Mouse (Mus musculus) heart, embryonic 13.5 days (tissue): Measurements from ENCODE around the gene Slc38a6. TPM values are rescaled to one million over a fixed set of nuclear protein-coding genes. Genes with fewer than 3 reads are reported as not detected.
A peak's percentile ranks its signal among the peaks of the same experiment; 100 is the strongest.

Source experiments
- ATAC-seq: fragments of 200-750 bp; cut with Nextera tagmentation; 2 replicates; pipeline ENCODE4 v1.8.0; 2017; ENCODE audit warnings: moderate TSS enrichment; ENCODE audit not compliant: insufficient number of reproducible peaks, low FRiP score, low TSS enrichment; ENCODE audit errors: extremely low read depth
- H3K27ac ChIP-seq: fragments of 300-500 bp; sonication (generic); replicated peaks from 2 replicates; pipeline ENCODE4 v1.5.1; 2015; ENCODE audit warnings: moderate library complexity, mild to moderate bottlenecking, inconsistent platforms
- H3K27me3 ChIP-seq: fragments of 300-500 bp; sonication (generic); replicated peaks from 2 replicates; pipeline ENCODE4 v1.6.1; 2015; ENCODE audit warnings: mild to moderate bottlenecking, inconsistent platforms
- H3K36me3 ChIP-seq: fragments of 300-500 bp; sonication (generic); 2 replicates; pipeline ENCODE4 v1.6.1; 2015; ENCODE audit warnings: mild to moderate bottlenecking, inconsistent platforms
- H3K4me1 ChIP-seq: fragments of 300-500 bp; sonication (generic); 2 replicates; pipeline ENCODE4 v1.6.1; 2015; ENCODE audit warnings: inconsistent platforms
- H3K4me2 ChIP-seq: fragments of 300-500 bp; sonication (generic); 2 replicates; pipeline ENCODE4 v1.6.1; 2015; ENCODE audit warnings: inconsistent platforms, mild to moderate bottlenecking, moderate library complexity
- H3K4me3 ChIP-seq: fragments of 300-500 bp; sonication (generic); 2 replicates; pipeline ENCODE4 v1.5.1; 2015; ENCODE audit warnings: moderate library complexity, mild to moderate bottlenecking, inconsistent platforms
- H3K9ac ChIP-seq: fragments of 300-500 bp; sonication (generic); 2 replicates; pipeline ENCODE4 v1.6.1; 2015; ENCODE audit warnings: inconsistent platforms, mild to moderate bottlenecking, moderate library complexity
- H3K9me3 ChIP-seq: fragments of 300-500 bp; sonication (generic); 2 replicates; pipeline ENCODE4 v1.6.1; 2016; ENCODE audit warnings: inconsistent platforms
- WGBS: fragments of 180-500 bp; shearing (Covaris S2); methylation state at CpG from one replicate; pipeline ENCODE4 v1.1.7; 2015; ENCODE audit warnings: mixed read lengths; 5-methylcytosine and 5-hydroxymethylcytosine counted together
- polyA plus RNA-seq: library from polyadenylated mRNA; unstranded; fragments of >200 nt; fragmentation: Nextera tagmentation; extraction: Ambion mirVana; gene quantifications from 2 replicates; pipeline ENCODE4 v1.2.1, GENCODE M21; 2015

The Slc38a6 gene
- polyA plus RNA-seq, 1 experiment from 2014 or later = 4.1 TPM

GRCm38 (mm10) chr12:73341703-73342663 lies 55.4 kb downstream of the Slc38a6 start:
- Histone ChIP-seq H3K27ac (peak overlapping the region; percentile 87), H3K36me3 (peaks cover 9% of the 10 kb centered on the region; the same call in 1 of the 2 replicates), H3K4me1 (0 out of 2 replicates have a peak, but pooled peaks cover 2% of the 10 kb centered on the region), H3K27me3 (no peaks in the 10 kb centered on the region), H3K4me2 (no peak overlapping the region), H3K9ac (peak overlapping the region; percentile 28; the same call in 1 of the 2 replicates), H3K9me3 (no peaks in the 10 kb centered on the region), H3K4me3 (no peak overlapping the region)
- ATAC-seq = no peak
- 56% methylated on average over 14 of the region's 14 CpGs for WGBS

- H3K9me3 ChIP-seq = no peaks in the 10 kb centered on the region
- no peak overlapping the region for H3K4me2 ChIP-seq
- no peak overlapping the region for H3K9ac ChIP-seq
- H3K4me3 ChIP-seq = no peak overlapping the region
- H3K27me3 ChIP-seq = no peaks in the 10 kb centered on the region
- H3K27ac ChIP-seq = no peak overlapping the region
- 86% methylated on average over 4 of the region's 4 CpGs for WGBS
- ATAC-seq = no peak
- 0 out of 2 replicates have a peak, but pooled peaks cover 2% of the 10 kb centered on the region for H3K4me1 ChIP-seq
- peaks cover 9% of the 10 kb centered on the region; the same call in 1 of the 2 replicates for H3K36me3 ChIP-seq
Measured at GRCm38 (mm10) chr12:73344300-73344699, 57.7 kb downstream of the Slc38a6 start.

GRCm38 (mm10) chr12:73345157-73345556 lies 58.6 kb downstream of the Slc38a6 start:
- ATAC-seq = no peak
- Histone ChIP-seq H3K27ac (no peak overlapping the region), H3K4me1 (0 out of 2 replicates have a peak, but pooled peaks cover 5% of the 10 kb centered on the region), H3K4me2 (no peak overlapping the region), H3K36me3 (peaks cover 9% of the 10 kb centered on the region; the same call in 1 of the 2 replicates), H3K4me3 (no peak overlapping the region), H3K27me3 (no peaks in the 10 kb centered on the region), H3K9me3 (no peaks in the 10 kb centered on the region), H3K9ac (no peak overlapping the region)
- WGBS = 63% methylated on average over 12 of the region's 12 CpGs

GRCm38 (mm10) chr12:73347202-73347601 lies 60.6 kb downstream of the Slc38a6 start:
- H3K27me3 ChIP-seq = no peaks in the 10 kb centered on the region
- H3K4me1 ChIP-seq = peaks cover 24% of the 10 kb centered on the region
- H3K4me2 ChIP-seq = no peak overlapping the region
- H3K36me3 ChIP-seq = peaks cover 9% of the 10 kb centered on the region; the same call in 1 of the 2 replicates
- ATAC-seq = no peak
- H3K9me3 ChIP-seq = no peaks in the 10 kb centered on the region
- no peak overlapping the region for H3K27ac ChIP-seq
- WGBS = 81% methylated on average over 7 of the region's 7 CpGs
- H3K4me3 ChIP-seq = no peak overlapping the region
- no peak overlapping the region for H3K9ac ChIP-seq

GRCm38 (mm10) chr12:73350466-73350865 lies 63.9 kb downstream of the Slc38a6 start:
- no peak overlapping the region for H3K4me2 ChIP-seq
- 68% methylated on average over 7 of the region's 7 CpGs for WGBS

GRCm38 (mm10) chr12:73350982-73351381 lies 64.4 kb downstream of the Slc38a6 start:
- no peak overlapping the region for H3K4me3 ChIP-seq
- WGBS = 29% methylated on average over 9 of the region's 9 CpGs
- H3K27me3 ChIP-seq = no peaks in the 10 kb centered on the region
- no peaks in the 10 kb centered on the region for H3K9me3 ChIP-seq
- peak overlapping the region; percentile 69 for H3K27ac ChIP-seq
- H3K4me2 ChIP-seq = peak overlapping the region; percentile 49
- H3K4me1 ChIP-seq = peaks cover 43% of the 10 kb centered on the region
- no peak for ATAC-seq
- peak overlapping the region; percentile 55; the same call in 1 of the 2 replicates for H3K9ac ChIP-seq
- no peaks in the 10 kb centered on the region for H3K36me3 ChIP-seq

More at GRCm38 (mm10) chr12:73350466-73350865, 63.9 kb downstream of the Slc38a6 start:
- Histone ChIP-seq H3K4me1 (peaks cover 43% of the 10 kb centered on the region), H3K4me3 (no peak overlapping the region), H3K9ac (no peak overlapping the region), H3K27ac (peak overlapping the region; percentile 69; the same call in 1 of the 2 replicates), H3K9me3 (no peaks in the 10 kb centered on the region), H3K36me3 (no peaks in the 10 kb centered on the region), H3K27me3 (no peaks in the 10 kb centered on the region)
- ATAC-seq = no peak

GRCm38 (mm10) chr12:73351746-73352145 lies 65.2 kb downstream of the Slc38a6 start:
- H3K27me3 ChIP-seq = no peaks in the 10 kb centered on the region
- peak overlapping the region; percentile 70 for H3K27ac ChIP-seq
- H3K4me1 ChIP-seq = peaks cover 43% of the 10 kb centered on the region
- H3K9ac ChIP-seq = no peak overlapping the region
- no peak for ATAC-seq
- H3K36me3 ChIP-seq = no peaks in the 10 kb centered on the region
- H3K4me3 ChIP-seq = no peak overlapping the region
- no peak overlapping the region for H3K4me2 ChIP-seq
- WGBS = 66% methylated on average over 14 of the region's 14 CpGs
- H3K9me3 ChIP-seq = no peaks in the 10 kb centered on the region

- H3K27ac ChIP-seq = 0 out of 2 replicates have a peak overlapping the region, but pooled peaks have one; percentile 28
- 56% methylated on average over 5 of the region's 5 CpGs for WGBS
- no peak for ATAC-seq
Measured at GRCm38 (mm10) chr12:73353362-73353761, 66.8 kb downstream of the Slc38a6 start.

GRCm38 (mm10) chr12:73354521-73354920 lies 67.9 kb downstream of the Slc38a6 start:
- H3K4me2 ChIP-seq = no peak overlapping the region
- H3K27me3 ChIP-seq = no peaks in the 10 kb centered on the region
- H3K9me3 ChIP-seq = no peaks in the 10 kb centered on the region
- peaks cover 51% of the 10 kb centered on the region for H3K4me1 ChIP-seq
- no peak for ATAC-seq
- 52% methylated on average over 4 of the region's 4 CpGs for WGBS
- no peaks in the 10 kb centered on the region for H3K36me3 ChIP-seq
- H3K27ac ChIP-seq = no peak overlapping the region
- H3K9ac ChIP-seq = no peak overlapping the region
- no peak overlapping the region for H3K4me3 ChIP-seq

More at GRCm38 (mm10) chr12:73353362-73353761, 66.8 kb downstream of the Slc38a6 start:
- Histone ChIP-seq H3K36me3 (no peaks in the 10 kb centered on the region), H3K4me3 (no peak overlapping the region), H3K4me2 (no peak overlapping the region), H3K27me3 (no peaks in the 10 kb centered on the region), H3K9ac (no peak overlapping the region), H3K4me1 (peaks cover 43% of the 10 kb centered on the region), H3K9me3 (no peaks in the 10 kb centered on the region)

GRCm38 (mm10) chr12:73355084-73355775 lies 68.7 kb downstream of the Slc38a6 start:
- no peaks in the 10 kb centered on the region for H3K27me3 ChIP-seq
- H3K4me2 ChIP-seq = no peak overlapping the region
- H3K36me3 ChIP-seq = no peaks in the 10 kb centered on the region
- 73% methylated on average over 14 of the region's 14 CpGs for WGBS
- peaks cover 54% of the 10 kb centered on the region for H3K4me1 ChIP-seq
- H3K9ac ChIP-seq = no peak overlapping the region
- no peaks in the 10 kb centered on the region for H3K9me3 ChIP-seq
- H3K4me3 ChIP-seq = no peak overlapping the region
- ATAC-seq = no peak
- no peak overlapping the region for H3K27ac ChIP-seq

- 93% methylated on average over 2 of the region's 2 CpGs for WGBS
- H3K27me3 ChIP-seq = no peaks in the 10 kb centered on the region
- peaks cover 41% of the 10 kb centered on the region for H3K4me1 ChIP-seq
- H3K36me3 ChIP-seq = no peaks in the 10 kb centered on the region
- no peak overlapping the region for H3K27ac ChIP-seq
- H3K9me3 ChIP-seq = no peaks in the 10 kb centered on the region
- no peak overlapping the region for H3K9ac ChIP-seq
- no peak overlapping the region for H3K4me3 ChIP-seq
- H3K4me2 ChIP-seq = no peak overlapping the region
- ATAC-seq = no peak
Measured at GRCm38 (mm10) chr12:73356696-73357095, 70.1 kb downstream of the Slc38a6 start.
